Mouse (Mus musculus) thymus, adult 2 months (tissue): ENCODE results near the gene Polr2f.

Experiments
- CTCF ChIP-seq: fragments of 200-500 bp; IDR thresholded peaks from 2 replicates; pipeline ENCODE4 v1.5.1; 2012; ENCODE audit warnings: mild to moderate bottlenecking, control low read depth, low read length, moderate library complexity, borderline replicate concordance; ENCODE audit not compliant: control insufficient read depth, poor library complexity, insufficient read depth; ENCODE audit errors: extremely low read depth
- POLR2A ChIP-seq: fragments of 200-500 bp; IDR thresholded peaks from 2 replicates; pipeline ENCODE4 v1.6.1; 2012; ENCODE audit warnings: mild to moderate bottlenecking, low read length, control low read depth, moderate library complexity; ENCODE audit not compliant: control insufficient read depth, poor library complexity, insufficient read depth; ENCODE audit errors: extremely low read depth

GRCm38 (mm10) chr15:79097135-79097534 lies 43.7 kb upstream of the Polr2f start:
- no peak for TF ChIP-seq CTCF
- TF ChIP-seq POLR2A: no peak
